Mouse (Mus musculus) MEL (cell line): ENCODE data around the gene Camk2b. TPM values are rescaled to one million over a fixed set of nuclear protein-coding genes. Genes with fewer than 3 reads are reported as not detected.

Experiments
- DNase-seq: peaks from one replicate; pipeline ENCODE4 v3.0.0; 2011; ENCODE audit warnings: low read depth, low spot score
- H3K27ac ChIP-seq: 2 replicates; pipeline ENCODE4 v1.5.1; 2012; ENCODE audit warnings: low read depth, mild to moderate bottlenecking, control low read depth, low read length, moderate library complexity; ENCODE audit not compliant: control insufficient read depth
- H3K27me3 ChIP-seq, 2 experiments: fragments of 150-350 bp in 1 of 2; sonication (generic) in 1 of 2; 2 replicates each; pipeline ENCODE4 v1.6.1; 2012; ENCODE audit warnings: low read length in 2 of 2, mild to moderate bottlenecking in 2 of 2, improper control_type of control experiment in 1 of 2, moderate library complexity in 1 of 2; ENCODE audit not compliant: insufficient read depth in 2 of 2, control insufficient read depth in 1 of 2
- H3K36me3 ChIP-seq, 2 experiments: 2 replicates each; pipeline ENCODE4 v1.6.1; 2012 to 2014; ENCODE audit warnings: low read length in 2 of 2, improper control_type of control experiment in 1 of 2, inconsistent platforms in 1 of 2, mild to moderate bottlenecking in 1 of 2; ENCODE audit not compliant: insufficient read depth in 2 of 2, control insufficient read depth in 1 of 2
- H3K4me1 ChIP-seq, 2 experiments: fragments of 150-350 bp in 1 of 2; sonication (generic) in 1 of 2; 2 replicates each; pipeline ENCODE4 v1.6.1; 2012; ENCODE audit warnings: low read length in 2 of 2, improper control_type of control experiment in 1 of 2, mild to moderate bottlenecking in 1 of 2; ENCODE audit not compliant: insufficient read depth in 2 of 2, control insufficient read depth in 1 of 2
- H3K4me3 ChIP-seq, 2 experiments: fragments of 150-350 bp in 1 of 2; sonication (generic) in 1 of 2; 2 replicates each; pipeline ENCODE4 v1.5.1; 2012; ENCODE audit warnings: low read depth in 2 of 2, low read length in 2 of 2, mild to moderate bottlenecking in 2 of 2, moderate library complexity in 2 of 2, control low read depth in 1 of 2, improper control_type of control experiment in 1 of 2; ENCODE audit not compliant: control insufficient read depth in 1 of 2, insufficient read depth in 1 of 2
- H3K79me2 ChIP-seq: 2 replicates; pipeline ENCODE4 v1.6.1; 2012; ENCODE audit warnings: mild to moderate bottlenecking, low read length, moderate library complexity; ENCODE audit not compliant: control insufficient read depth, poor library complexity, insufficient read depth
- H3K9ac ChIP-seq: 2 replicates; pipeline ENCODE4 v1.6.1; 2012; ENCODE audit warnings: low read depth, mild to moderate bottlenecking, control low read depth, low read length, moderate library complexity; ENCODE audit not compliant: control insufficient read depth, poor library complexity, severe bottlenecking
- H3K9me3 ChIP-seq: fragments of 150-350 bp; sonication (generic); replicated peaks from 2 replicates; pipeline ENCODE4 v1.6.1; 2012; ENCODE audit warnings: mild to moderate bottlenecking, low read length, improper control_type of control experiment, moderate library complexity; ENCODE audit not compliant: insufficient read depth
- CHD2 ChIP-seq: IDR thresholded peaks from 2 replicates; pipeline ENCODE4 v1.6.1; 2011; ENCODE audit warnings: low read length, improper control_type of control experiment
- E2F4 ChIP-seq: IDR thresholded peaks from 2 replicates; pipeline ENCODE4 v1.6.1; 2011; ENCODE audit warnings: low read depth, low read length, improper control_type of control experiment, borderline replicate concordance
- EP300 ChIP-seq, 2 experiments: IDR thresholded peaks; 2 replicates each; pipeline ENCODE4 v1.6.1; 2011; ENCODE audit warnings: improper control_type of control experiment in 2 of 2, low read length in 2 of 2, low read depth in 1 of 2, mild to moderate bottlenecking in 1 of 2
- ETS1 ChIP-seq: IDR thresholded peaks from 2 replicates; pipeline ENCODE4 v1.6.1; 2012; ENCODE audit warnings: low read depth, mild to moderate bottlenecking, inconsistent platforms, low read length, improper control_type of control experiment, moderate library complexity
- HCFC1 ChIP-seq: IDR thresholded peaks from 2 replicates; pipeline ENCODE4 v1.6.1; 2012; ENCODE audit warnings: low read depth, mild to moderate bottlenecking, inconsistent platforms, low read length, improper control_type of control experiment, moderate library complexity
- JUND ChIP-seq: IDR thresholded peaks from 2 replicates; pipeline ENCODE4 v1.6.1; 2011; ENCODE audit warnings: low read depth, mild to moderate bottlenecking, improper control_type of control experiment, low read length
- MAFK ChIP-seq: IDR thresholded peaks from 2 replicates; pipeline ENCODE4 v1.6.1; 2011; ENCODE audit warnings: low read depth, mild to moderate bottlenecking, low read length, improper control_type of control experiment, borderline replicate concordance
- MEF2A ChIP-seq: IDR thresholded peaks from 2 replicates; pipeline ENCODE4 v1.6.1; 2014; ENCODE audit warnings: low read depth, mild to moderate bottlenecking, inconsistent platforms, low read length, improper control_type of control experiment; ENCODE audit not compliant: poor library complexity, insufficient replicate concordance, severe bottlenecking; ENCODE audit errors: extremely low read depth
- MXI1 ChIP-seq: IDR thresholded peaks from 2 replicates; pipeline ENCODE4 v1.6.1; 2011; ENCODE audit warnings: mild to moderate bottlenecking, low read depth, low read length, improper control_type of control experiment
- MYC ChIP-seq: IDR thresholded peaks from 2 replicates; pipeline ENCODE4 v1.6.1; 2011; ENCODE audit warnings: low read depth, mild to moderate bottlenecking, low read length, improper control_type of control experiment, moderate library complexity
- NELFE ChIP-seq: IDR thresholded peaks from 2 replicates; pipeline ENCODE4 v1.6.1; 2011; ENCODE audit warnings: low read depth, low read length, improper control_type of control experiment
- NRF1 ChIP-seq: IDR thresholded peaks from 2 replicates; pipeline ENCODE4 v1.6.1; 2014; ENCODE audit warnings: low read depth, mild to moderate bottlenecking, inconsistent platforms, low read length, improper control_type of control experiment, moderate library complexity; ENCODE audit not compliant: poor library complexity, insufficient read depth, severe bottlenecking
- POLR2A ChIP-seq, 2 experiments: IDR thresholded peaks; 2 replicates each; pipeline ENCODE4 v1.6.1; 2011 to 2012; ENCODE audit warnings: low read length in 2 of 2, mild to moderate bottlenecking in 2 of 2, control low read depth in 1 of 2, improper control_type of control experiment in 1 of 2, low read depth in 1 of 2, moderate library complexity in 1 of 2; ENCODE audit not compliant: control insufficient read depth in 1 of 2, insufficient read depth in 1 of 2, poor library complexity in 1 of 2
- POLR2AphosphoS5 ChIP-seq: IDR thresholded peaks from 2 replicates; pipeline ENCODE4 v1.6.1; 2012; ENCODE audit warnings: low read depth, borderline replicate concordance, mild to moderate bottlenecking, inconsistent platforms, low read length, moderate library complexity, mixed read lengths
- RCOR1 ChIP-seq: IDR thresholded peaks from 2 replicates; pipeline ENCODE4 v1.6.1; 2012; ENCODE audit warnings: low read depth, mild to moderate bottlenecking, inconsistent platforms, low read length, improper control_type of control experiment
- SIN3A ChIP-seq: IDR thresholded peaks from 2 replicates; pipeline ENCODE4 v1.6.1; 2012; ENCODE audit warnings: low read length, improper control_type of control experiment, inconsistent platforms
- SMC3 ChIP-seq: IDR thresholded peaks from 2 replicates; pipeline ENCODE4 v1.6.1; 2011; ENCODE audit warnings: low read depth, low read length, improper control_type of control experiment
- TBP ChIP-seq: IDR thresholded peaks from 2 replicates; pipeline ENCODE4 v1.8.0; 2011; ENCODE audit warnings: low read depth, low read length, improper control_type of control experiment
- TCF12 ChIP-seq: IDR thresholded peaks from 2 replicates; pipeline ENCODE4 v1.6.1; 2014; ENCODE audit warnings: low read depth, mild to moderate bottlenecking, inconsistent platforms, low read length, improper control_type of control experiment, moderate library complexity
- UBTF ChIP-seq: IDR thresholded peaks from 2 replicates; pipeline ENCODE4 v1.6.1; 2012; ENCODE audit warnings: low read depth, mild to moderate bottlenecking, inconsistent platforms, low read length, improper control_type of control experiment, moderate library complexity, borderline replicate concordance; ENCODE audit not compliant: insufficient read depth
- ZC3H11A ChIP-seq: IDR thresholded peaks from 2 replicates; pipeline ENCODE4 v1.6.1; 2012; ENCODE audit warnings: low read depth, mild to moderate bottlenecking, inconsistent platforms, low read length, improper control_type of control experiment
- ZMIZ1 ChIP-seq: IDR thresholded peaks from 2 replicates; pipeline ENCODE4 v1.6.1; 2012; ENCODE audit warnings: low read depth, mild to moderate bottlenecking, inconsistent platforms, low read length, improper control_type of control experiment, moderate library complexity
- ZNF384 ChIP-seq: IDR thresholded peaks from 2 replicates; pipeline ENCODE4 v1.6.1; 2012; ENCODE audit warnings: low read depth, mild to moderate bottlenecking, inconsistent platforms, low read length, improper control_type of control experiment
- polyA plus RNA-seq, 2 experiments: library from polyadenylated mRNA; stranded (reverse) in 1 of 2; unstranded in 1 of 2; fragments of >175 nt in 1 of 2; fragments of >200 nt in 1 of 2; gene quantifications; 2 replicates each; pipeline versions ENCODE4 v1.2.1 to v1.2.4; 2012; ENCODE audit warnings: low replicate concordance in 2 of 2, low read depth in 1 of 2; ENCODE audit not compliant: insufficient read length in 2 of 2, insufficient read depth in 1 of 2, missing spikeins in 1 of 2
- total RNA-seq: library from RNA; depleted of rRNA; stranded (reverse); fragments of 300-350 nt; gene quantifications from 2 replicates; pipeline ENCODE4 v1.2.3, GENCODE M21; 2012

The Camk2b gene
- total and polyA plus RNA-seq, 3 experiments, result 0.04 TPM; not detected in 1

- DNase-seq, result no peak
- Histone ChIP-seq H3K36me3 (no peaks in the 10 kb centered on the region), H3K9ac (no peak overlapping the region), H3K9me3 (no peaks in the 10 kb centered on the region), H3K27ac (no peak overlapping the region), H3K27me3 (peaks cover 2 to 11% of the 10 kb centered on the region in 2 experiments; a peak in 3 of 4 replicates), H3K4me1 (no peaks in the 10 kb centered on the region), H3K4me3 (no peak overlapping the region), H3K79me2 (no peaks in the 10 kb centered on the region)
- no peak for TF ChIP-seq SMC3
- no peak for TF ChIP-seq EP300 (IDR thresholded peaks at IDR 0.05; ENCODE audit: low read depth in 1 of 2, low read length in 2 of 2)
- TF ChIP-seq SIN3A, result no peak
- TF ChIP-seq NELFE, result no peak
- no peak for TF ChIP-seq MXI1
- TF ChIP-seq NRF1, result no peak
- no peak for TF ChIP-seq TBP
- no peak for TF ChIP-seq MEF2A
Measured at GRCm38 (mm10) chr11:5926696-5927220, 139.4 kb downstream of the Camk2b start.

- Histone ChIP-seq H3K79me2 (no peaks in the 10 kb centered on the region), H3K4me3 (no peak overlapping the region), H3K4me1 (no peaks in the 10 kb centered on the region), H3K27me3 (peaks cover 0 to 4% of the 10 kb centered on the region in 2 experiments; a peak in 3 of 4 replicates), H3K9ac (no peak overlapping the region), H3K9me3 (no peaks in the 10 kb centered on the region), H3K36me3 (no peaks in the 10 kb centered on the region), H3K27ac (no peak overlapping the region)
- DNase-seq, result no peak
- TF ChIP-seq ZNF384, result no peak
- no peak for TF ChIP-seq MAFK
- TF ChIP-seq TCF12, result no peak
- TF ChIP-seq E2F4, result no peak
- TF ChIP-seq ZMIZ1, result no peak
- TF ChIP-seq UBTF, result no peak
- TF ChIP-seq TBP, result no peak
- TF ChIP-seq HCFC1, result no peak
- TF ChIP-seq CHD2, result no peak
- TF ChIP-seq EP300 (IDR thresholded peaks at IDR 0.05; ENCODE audit: low read depth in 1 of 2, low read length in 2 of 2), result no peak
- no peak for TF ChIP-seq JUND
- no peak for TF ChIP-seq POLR2A (IDR thresholded peaks at IDR 0.05; ENCODE audit: control insufficient read depth in 1 of 2, insufficient read depth in 1 of 2, low read depth in 1 of 2, low read length in 2 of 2, poor library complexity in 1 of 2)
- TF ChIP-seq MYC, result no peak
- TF ChIP-seq RCOR1, result no peak
- no peak for TF ChIP-seq POLR2AphosphoS5
- no peak for TF ChIP-seq MXI1
- TF ChIP-seq ETS1, result no peak
- no peak for TF ChIP-seq ZC3H11A
Measured at GRCm38 (mm10) chr11:5924699-5925098, 141.5 kb downstream of the Camk2b start.
